Mouse (Mus musculus): ENCODE data around the gene Eif4e1b.

DNA sequence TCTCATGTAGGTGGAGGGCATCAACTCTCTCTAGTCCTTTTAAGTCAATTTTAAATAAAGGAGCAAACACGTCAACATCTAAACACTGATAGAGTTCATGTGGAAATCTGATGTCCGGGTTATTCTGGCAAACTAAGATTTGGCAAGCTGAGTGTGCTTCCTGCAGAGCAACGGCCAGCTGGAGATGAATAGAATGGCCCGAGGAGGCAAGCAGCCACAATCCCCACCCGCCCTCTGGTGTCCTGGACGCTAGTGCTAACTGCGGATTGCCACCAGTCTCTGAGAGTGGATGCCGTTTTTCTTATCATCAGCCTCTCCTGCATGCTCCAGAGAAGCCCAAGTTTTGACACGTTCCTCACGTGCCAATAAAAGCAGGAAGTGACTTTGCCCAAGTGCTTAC is 36.9 kb upstream of the Eif4e1b start:
- TF ChIP-seq POLR2A (IDR thresholded peaks at IDR 0.05; ENCODE audit: extremely low read depth, insufficient read depth, low read length) (no peak), CTCF (IDR thresholded peaks at IDR 0.05; ENCODE audit: low read depth, low read length) (no peak)

Data from liver, adult 2 months (tissue).